24 mouse cellular contexts compared by ENCODE assay signal in genomic region chr14:101445205-101445604, GRCm38 (mm10).
A peak's percentile ranks its signal among the peaks of the same experiment; 100 is the strongest.
DNase-seq lines count a peak whose midpoint lies in the region; ATAC-seq and TF ChIP-seq lines count a peak whose summit lies in the region.
"Had no signal": no experiment of that assay in that cellular context is flagged by ENCODE, and none has a peak within 500 bp of the region (broad histone marks: within the 10 kb centered on the region; RNA-seq: fewer than 3 reads in every experiment).

No protein-coding gene starts in this region.

- no peak for DNase-seq in CH12.LX (ENCODE audit: extremely low read depth)
- peak; percentile 29 for DNase-seq in ES-E14 (ENCODE audit: low read depth, low spot score)
- peak; percentile 24 for DNase-seq in WW6 (ENCODE audit: low read depth, low spot score)
- DNase-seq in midbrain, embryonic 14.5 days, result no peak
- DNase-seq in embryo, embryonic 9.5 days (ENCODE audit: extremely low spot score), result no peak
- DNase-seq in lung, postnatal 4 days, result no peak
- DNase-seq: adrenal gland, adult 2 months; adrenal gland, postnatal 10 days; adrenal gland, postnatal 25 days; B cell, adult 2 months; cerebellum, adult 11 months; cerebellum, adult 18-20 months; cerebellum, adult 8-10 months; cerebellum, adult 9-11 months; cerebellum, postnatal 14 days; cerebellum, postnatal 36 days; embryo, embryonic 11 days; forebrain, postnatal 0 days had no signal

- ATAC-seq in midbrain, embryonic 14.5 days (ENCODE audit: low FRiP score, low TSS enrichment), result no peak
- ATAC-seq: activated CD4-positive, CD25-positive, alpha-beta regulatory T cell, adult 4 months; CD4-positive, CD25-positive, alpha-beta regulatory T cell, adult 4 months; forebrain, embryonic 13.5 days; forebrain, embryonic 15.5 days; forebrain, postnatal 0 days had no signal

- no peak for TF ChIP-seq CTCF in CH12.LX (conservative IDR thresholded peaks at IDR 0.05 in 1 of 2, IDR thresholded peaks at IDR 0.05 in 1 of 2; ENCODE audit: low read depth in 2 of 2, low read length in 2 of 2)

- WGBS in midbrain, embryonic 14.5 days, result 64% methylated on average over 5 of the region's 5 CpGs

- H3K27me3 ChIP-seq in CH12.LX (replicated peaks), result no peaks in the 10 kb centered on the region
- H3K27me3 ChIP-seq in midbrain, embryonic 14.5 days (ENCODE audit: control insufficient read depth, insufficient read depth, low read length), result no peaks in the 10 kb centered on the region
- H3K27me3 ChIP-seq: embryonic facial prominence, embryonic 12.5 days; forebrain, embryonic 13.5 days; forebrain, embryonic 15.5 days had no signal

- H3K9ac ChIP-seq in CH12.LX (ENCODE audit: insufficient read depth, low read depth) (no peak overlapping the region), ES-E14 (ENCODE audit: insufficient read depth, low read depth, low read length, poor library complexity, severe bottlenecking) (no peak overlapping the region)
- H3K9ac ChIP-seq in midbrain, embryonic 14.5 days (replicated peaks; ENCODE audit: low read length), result no peak overlapping the region
- H3K9ac ChIP-seq: embryonic facial prominence, embryonic 12.5 days; forebrain, embryonic 13.5 days; forebrain, embryonic 15.5 days; forebrain, postnatal 0 days had no signal

- H3K36me3 ChIP-seq in CH12.LX (replicated peaks in 1 of 2; ENCODE audit: control insufficient read depth in 1 of 2, insufficient read depth in 1 of 2, low read length in 1 of 2), result peaks cover 0 to 86% of the 10 kb centered on the region in 2 experiments
- H3K36me3 ChIP-seq in ES-E14 (ENCODE audit: control insufficient read depth, insufficient read depth, low read length, poor library complexity, severe bottlenecking), result no peaks in the 10 kb centered on the region
- H3K36me3 ChIP-seq in midbrain, embryonic 14.5 days (ENCODE audit: control insufficient read depth, insufficient read depth, low read length), result no peaks in the 10 kb centered on the region
- H3K36me3 ChIP-seq: embryonic facial prominence, embryonic 10.5 days; embryonic facial prominence, embryonic 12.5 days; forebrain, embryonic 15.5 days had no signal

- TF ChIP-seq RAD21 in CH12.LX (IDR thresholded peaks at IDR 0.05; ENCODE audit: low read depth, low read length), result no peak

- H3K4me3 ChIP-seq in CH12.LX (replicated peaks in 1 of 3; ENCODE audit: low read depth in 2 of 3, low read length in 2 of 3, poor library complexity in 1 of 3) (no peak overlapping the region), ES-E14 (ENCODE audit: insufficient read depth in 1 of 2, low read depth in 1 of 2, low read length in 2 of 2, poor library complexity in 1 of 2, severe bottlenecking in 1 of 2) (no peak overlapping the region)
- no peak overlapping the region for H3K4me3 ChIP-seq in midbrain, embryonic 14.5 days (replicated peaks; ENCODE audit: low read depth, low read length)
- H3K4me3 ChIP-seq: embryonic facial prominence, embryonic 10.5 days; embryonic facial prominence, embryonic 12.5 days; forebrain, embryonic 13.5 days; forebrain, embryonic 15.5 days had no signal

- in situ Hi-C loops in CH12.LX (cut with MboI; ENCODE audit: low pct_ligation_motif_present, low pct_unique_long_range_greater_than_20kb, low sequenced_read_pairs), result loop anchor here (25.0 kb wide), 2 partner anchors 983 to 1108 kb away; no protein-coding TSS in a partner anchor
- in situ Hi-C loops in ES-E14 (cut with MboI; ENCODE audit: low sequenced_read_pairs in 2 of 2, unreplicated experiment in 2 of 2), result no loop called here

- no peak overlapping the region for H3K27ac ChIP-seq in CH12.LX (ENCODE audit: insufficient read depth, low read depth)
- H3K27ac ChIP-seq in ES-E14 (ENCODE audit: insufficient read depth, low read depth, low read length, poor library complexity, severe bottlenecking), result no peak overlapping the region
- H3K27ac ChIP-seq in midbrain, embryonic 14.5 days (replicated peaks; ENCODE audit: low read depth, low read length), result no peak overlapping the region
- H3K27ac ChIP-seq: embryonic facial prominence, embryonic 10.5 days; embryonic facial prominence, embryonic 12.5 days; forebrain, embryonic 13.5 days; forebrain, embryonic 15.5 days had no signal

- TF ChIP-seq EP300 in CH12.LX (IDR thresholded peaks at IDR 0.05; ENCODE audit: low read length), result no peak

- dilution Hi-C loops in CH12.LX (cut with MboI; ENCODE audit: extremely low pct_ligation_motif_present, extremely low pct_unique_long_range_greater_than_20kb, low sequenced_read_pairs), result no loop called here

- H3K9me3 ChIP-seq in CH12.LX (replicated peaks; ENCODE audit: low read length) (no peaks in the 10 kb centered on the region), ES-E14 (ENCODE audit: control insufficient read depth, insufficient read depth, low read depth, low read length) (no peaks in the 10 kb centered on the region)
- no peaks in the 10 kb centered on the region for H3K9me3 ChIP-seq in midbrain, embryonic 14.5 days (ENCODE audit: control insufficient read depth, low read length)
- H3K9me3 ChIP-seq: embryonic facial prominence, embryonic 10.5 days; embryonic facial prominence, embryonic 12.5 days; forebrain, embryonic 13.5 days; forebrain, embryonic 15.5 days had no signal

- no peak overlapping the region for H3K4me2 ChIP-seq in CH12.LX (ENCODE audit: insufficient read depth, low read depth, poor library complexity, severe bottlenecking)
- H3K4me2 ChIP-seq in midbrain, embryonic 14.5 days (ENCODE audit: low read length), result no peak overlapping the region
- H3K4me2 ChIP-seq: embryonic facial prominence, embryonic 12.5 days; forebrain, embryonic 13.5 days; forebrain, embryonic 15.5 days had no signal

- H3K4me1 ChIP-seq in CH12.LX (ENCODE audit: control insufficient read depth in 1 of 2, insufficient read depth in 2 of 2), result no peaks in the 10 kb centered on the region
- H3K4me1 ChIP-seq in ES-E14 (ENCODE audit: control insufficient read depth in 2 of 2, insufficient read depth in 2 of 2, low read length in 2 of 2, poor library complexity in 1 of 2), result peaks cover 0 to 4% of the 10 kb centered on the region in 2 experiments; a peak in 1 of 4 replicates
- no peaks in the 10 kb centered on the region for H3K4me1 ChIP-seq in midbrain, embryonic 14.5 days (ENCODE audit: control insufficient read depth, insufficient read depth, low read length)
- H3K4me1 ChIP-seq: embryonic facial prominence, embryonic 10.5 days; embryonic facial prominence, embryonic 12.5 days; forebrain, embryonic 13.5 days; forebrain, embryonic 15.5 days had no signal

- H3K79me2 ChIP-seq in CH12.LX (replicated peaks; ENCODE audit: control insufficient read depth, extremely low read depth, insufficient read depth, poor library complexity, severe bottlenecking), result no peaks in the 10 kb centered on the region

- no peak for TF ChIP-seq POLR2A in CH12.LX (IDR thresholded peaks at IDR 0.05; ENCODE audit: low read depth, low read length)

TF ChIP-seq in CH12.LX, 34 proteins besides CTCF, POLR2A, EP300 and RAD21:
- TF ChIP-seq BHLHE40 (IDR thresholded peaks at IDR 0.05; ENCODE audit: low read depth, low read length), result peak; percentile 11; the same call in 1 of the 2 replicates
- TF ChIP-seq E2F4 (IDR thresholded peaks at IDR 0.05; ENCODE audit: insufficient replicate concordance, low read depth, low read length), result no peak

TF ChIP-seq in ES-E14, 5 proteins besides CTCF, POLR2A, EP300 and RAD21:
- no peak for TF ChIP-seq CHD2 (IDR thresholded peaks at IDR 0.05; ENCODE audit: low read depth, low read length)
- TF ChIP-seq HCFC1 (IDR thresholded peaks at IDR 0.05; ENCODE audit: borderline replicate concordance, insufficient read depth, low read length), result no peak
- no peak for TF ChIP-seq ZC3H11A (IDR thresholded peaks at IDR 0.05; ENCODE audit: borderline replicate concordance, low read depth, low read length)
- no peak for TF ChIP-seq ZNF384 (IDR thresholded peaks at IDR 0.05; ENCODE audit: low read depth, low read length)
- peak; percentile 57; the same call in 1 of the 2 replicates for TF ChIP-seq MAFK (IDR thresholded peaks at IDR 0.05; ENCODE audit: insufficient read depth, low read depth, low read length)

Comparison
In these comparisons a context has a peak if more than half of its experiments do, and no peak if none do; other contexts are left out.
1. DNase-seq: peak in ES-E14 (single experiment) and WW6 (single experiment); none in CH12.LX (single experiment), midbrain, embryonic 14.5 days (single experiment), embryo, embryonic 9.5 days (single experiment) and lung, postnatal 4 days (0 of 2).